Mouse (Mus musculus) limb, embryonic 14.5 days (tissue): ENCODE measurements around the gene Arhgap44. TPM values are rescaled to one million over a fixed set of nuclear protein-coding genes. Genes with fewer than 3 reads are reported as not detected.

Source experiments
- ATAC-seq: fragments of 200-750 bp; cut with Nextera tagmentation; 2 replicates; pipeline ENCODE4 v1.8.0; 2017; ENCODE audit warnings: low read depth, moderate number of reproducible peaks, moderate TSS enrichment; ENCODE audit not compliant: low FRiP score
- DNase-seq: peaks from one replicate; pipeline ENCODE4 v3.0.0-alpha.2; 2015; ENCODE audit warnings: low spot score
- H3K27ac ChIP-seq: fragments of 300-500 bp; sonication (generic); replicated peaks from 2 replicates; pipeline ENCODE4 v1.5.1; 2014; ENCODE audit warnings: low read depth, mild to moderate bottlenecking, low read length, moderate library complexity, mixed read lengths
- H3K27me3 ChIP-seq: fragments of 300-500 bp; sonication (generic); 2 replicates; pipeline ENCODE4 v1.6.1; 2014; ENCODE audit warnings: low read length, mixed read lengths; ENCODE audit not compliant: control insufficient read depth, insufficient read depth
- H3K36me3 ChIP-seq: fragments of 300-500 bp; sonication (generic); 2 replicates; pipeline ENCODE4 v1.6.1; 2014; ENCODE audit warnings: mild to moderate bottlenecking, low read length, moderate library complexity, mixed read lengths; ENCODE audit not compliant: control insufficient read depth, insufficient read depth
- H3K4me1 ChIP-seq: fragments of 300-500 bp; sonication (generic); 2 replicates; pipeline ENCODE4 v1.6.1; 2014; ENCODE audit warnings: antibody characterized with exemption, low read length, mixed read lengths; ENCODE audit not compliant: control insufficient read depth, insufficient read depth
- H3K4me2 ChIP-seq: fragments of 300-500 bp; sonication (generic); replicated peaks from 2 replicates; pipeline ENCODE4 v1.6.1; 2014; ENCODE audit warnings: low read depth, mild to moderate bottlenecking, low read length, moderate library complexity; ENCODE audit not compliant: severe bottlenecking
- H3K4me3 ChIP-seq: fragments of 300-500 bp; sonication (generic); replicated peaks from 2 replicates; pipeline ENCODE4 v1.5.1; 2014; ENCODE audit warnings: low read length
- H3K9ac ChIP-seq: fragments of 300-500 bp; sonication (generic); 2 replicates; pipeline ENCODE4 v1.6.1; 2014; ENCODE audit warnings: mild to moderate bottlenecking, low read depth, low read length, moderate library complexity; ENCODE audit not compliant: severe bottlenecking
- H3K9me3 ChIP-seq: fragments of 300-500 bp; sonication (generic); 2 replicates; pipeline ENCODE4 v1.6.1; 2016; ENCODE audit warnings: low read length; ENCODE audit not compliant: control insufficient read depth
- POLR2A ChIP-seq: fragments of 200-500 bp; IDR thresholded peaks from 2 replicates; pipeline ENCODE4 v1.8.0; 2012; ENCODE audit warnings: inconsistent platforms, mild to moderate bottlenecking, moderate library complexity, borderline replicate concordance; ENCODE audit not compliant: insufficient read depth, insufficient read length; ENCODE audit errors: extremely low read depth
- WGBS: fragments of 180-500 bp; shearing (Covaris S2); extraction: QIAGEN DNeasy Blood & Tissue Kit; methylation state at CpG from one replicate; pipeline ENCODE4 v1.1.7; 2014; 5-methylcytosine and 5-hydroxymethylcytosine counted together
- polyA plus RNA-seq, 2 experiments: library from polyadenylated mRNA; depleted of rRNA in 1 of 2; stranded (reverse) in 1 of 2; unstranded in 1 of 2; fragments of >200 nt; fragmentation: Nextera tagmentation in 1 of 2; extraction: Ambion mirVana in 1 of 2; gene quantifications; 2 replicates each; pipeline versions ENCODE4 v1.2.1 to v1.2.3; 2012 to 2014

The Arhgap44 gene
- polyA plus RNA-seq, 2 experiments: 5.0 to 6.2 TPM

GRCm38 (mm10) chr11:65004836-65005235 is 157.9 kb downstream of the Arhgap44 start:
- Histone ChIP-seq H3K36me3 (peaks cover 46% of the 10 kb centered on the region), H3K4me3 (no peak overlapping the region), H3K9me3 (no peaks in the 10 kb centered on the region), H3K27ac (no peak overlapping the region), H3K4me2 (no peak overlapping the region), H3K4me1 (no peaks in the 10 kb centered on the region), H3K9ac (no peak overlapping the region), H3K27me3 (no peaks in the 10 kb centered on the region)
- 72% methylated on average over 3 of the region's 3 CpGs for WGBS
- DNase-seq (no peak), ATAC-seq (no peak)
- no peak for TF ChIP-seq POLR2A

GRCm38 (mm10) chr11:65003611-65004010 is 159.2 kb downstream of the Arhgap44 start:
- H3K36me3 ChIP-seq: peaks cover 58% of the 10 kb centered on the region
- no peak overlapping the region for H3K4me2 ChIP-seq
- H3K27ac ChIP-seq: no peak overlapping the region
- H3K4me1 ChIP-seq: no peaks in the 10 kb centered on the region
- DNase-seq (no peak), ATAC-seq (no peak)
- 52% methylated on average over 5 of the region's 5 CpGs for WGBS
- H3K27me3 ChIP-seq: no peaks in the 10 kb centered on the region
- H3K4me3 ChIP-seq: no peak overlapping the region
- TF ChIP-seq POLR2A: no peak
- H3K9me3 ChIP-seq: no peaks in the 10 kb centered on the region
- H3K9ac ChIP-seq: no peak overlapping the region

- no peak overlapping the region for H3K27ac ChIP-seq
- no peak for TF ChIP-seq POLR2A
- no peak overlapping the region for H3K4me3 ChIP-seq
- H3K36me3 ChIP-seq: peaks cover 76% of the 10 kb centered on the region
- H3K9me3 ChIP-seq: no peaks in the 10 kb centered on the region
- DNase-seq (no peak), ATAC-seq (no peak)
- no peaks in the 10 kb centered on the region for H3K4me1 ChIP-seq
- H3K9ac ChIP-seq: no peak overlapping the region
- 86% methylated on average over 14 of the region's 14 CpGs for WGBS
- H3K27me3 ChIP-seq: no peaks in the 10 kb centered on the region
- no peak overlapping the region for H3K4me2 ChIP-seq
Measured at GRCm38 (mm10) chr11:65001729-65002128, 161.0 kb downstream of the Arhgap44 start.

- ATAC-seq: no peak
- peaks cover 87% of the 10 kb centered on the region for H3K36me3 ChIP-seq
- no peak for TF ChIP-seq POLR2A
- no peak overlapping the region for H3K27ac ChIP-seq
- H3K27me3 ChIP-seq: no peaks in the 10 kb centered on the region
- no peaks in the 10 kb centered on the region for H3K4me1 ChIP-seq
- H3K4me3 ChIP-seq: no peak overlapping the region
- DNase-seq: no peak
- no peak overlapping the region for H3K4me2 ChIP-seq
- 78% methylated on average over 5 of the region's 5 CpGs for WGBS
- H3K9ac ChIP-seq: no peak overlapping the region
- H3K9me3 ChIP-seq: no peaks in the 10 kb centered on the region
Measured at GRCm38 (mm10) chr11:64999685-65000084, 163.1 kb downstream of the Arhgap44 start.

- no peak for DNase-seq
- no peak for ATAC-seq
- peaks cover 88% of the 10 kb centered on the region for H3K36me3 ChIP-seq
- H3K9ac ChIP-seq: no peak overlapping the region
- H3K27me3 ChIP-seq: no peaks in the 10 kb centered on the region
- H3K27ac ChIP-seq: no peak overlapping the region
- H3K9me3 ChIP-seq: no peaks in the 10 kb centered on the region
- no peak for TF ChIP-seq POLR2A
- 91% methylated on average over 3 of the region's 3 CpGs for WGBS
- no peak overlapping the region for H3K4me2 ChIP-seq
- H3K4me1 ChIP-seq: no peaks in the 10 kb centered on the region
- no peak overlapping the region for H3K4me3 ChIP-seq
Measured at GRCm38 (mm10) chr11:64998439-64998838, 164.3 kb downstream of the Arhgap44 start.

- Histone ChIP-seq H3K27me3 (no peaks in the 10 kb centered on the region), H3K36me3 (peaks cover 89% of the 10 kb centered on the region), H3K27ac (no peak overlapping the region), H3K4me2 (no peak overlapping the region), H3K9ac (no peak overlapping the region), H3K9me3 (no peaks in the 10 kb centered on the region), H3K4me3 (no peak overlapping the region), H3K4me1 (no peaks in the 10 kb centered on the region)
- DNase-seq (no peak), ATAC-seq (no peak)
- WGBS: 93% methylated on average over 2 of the region's 2 CpGs
- TF ChIP-seq POLR2A: no peak
Measured at GRCm38 (mm10) chr11:64988556-64988955, 174.2 kb downstream of the Arhgap44 start.
